Mouse (Mus musculus): Measurements from ENCODE around the gene Prom2. TPM values are rescaled to one million over a fixed set of nuclear protein-coding genes. Genes with fewer than 3 reads are reported as not detected.

The Prom2 gene
- total RNA-seq, 2 experiments from 2014 or later: not detected

- intact Hi-C loops (cut with DNase I): no loop called here
- DNase-seq: no peak
Observed at GRCm38 (mm10) chr2:127525004-127525775, 16.1 kb downstream of the Prom2 start.

DNA sequence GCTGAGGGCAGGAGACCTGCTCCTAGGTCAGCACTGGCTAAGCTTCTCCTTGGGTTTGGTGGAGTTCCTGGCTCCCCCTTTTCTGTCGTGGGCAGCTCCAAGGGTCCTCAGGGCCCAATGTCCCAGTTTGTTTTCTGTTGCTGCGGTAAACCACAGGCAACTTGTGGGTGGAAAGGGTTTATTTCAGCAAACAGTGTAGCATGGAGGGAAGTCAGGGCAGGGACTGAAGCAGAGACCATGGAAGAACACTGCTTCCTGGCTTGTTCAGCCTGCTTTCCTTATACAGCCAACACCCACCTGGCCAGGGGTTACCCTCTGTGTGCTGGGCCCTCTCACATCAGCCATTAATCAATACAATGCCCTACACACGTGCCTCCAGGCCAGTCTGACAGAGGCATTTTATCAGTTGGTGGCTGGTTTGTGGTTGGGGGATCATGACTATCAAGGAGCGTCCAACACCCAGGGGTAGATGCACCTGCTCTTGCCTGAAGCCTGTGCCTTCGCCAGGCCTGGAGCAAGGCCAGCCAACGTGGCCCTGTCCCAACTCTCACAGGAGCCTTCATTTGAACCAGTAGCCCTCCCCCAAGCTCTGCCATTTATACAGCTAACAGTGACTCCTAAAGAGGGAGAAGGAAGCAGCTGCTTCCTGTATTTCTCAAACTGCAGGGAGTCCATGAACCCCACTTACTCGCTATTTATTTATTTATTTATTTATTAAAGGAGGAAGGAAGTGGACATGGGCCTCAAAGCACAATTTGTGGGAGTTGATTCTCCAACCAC, 17.1 kb downstream of the Prom2 start:
- intact Hi-C loops (cut with DNase I): no loop called here
- DNase-seq: peak; percentile 30 to 51

GRCm38 (mm10) chr2:127522006-127522441, 19.2 kb downstream of the Prom2 start, which contains the start of gene Kcnip3:
Gene Kcnip3, minus strand, starts transcription at chr2:127522094.
- DNase-seq: no peak
- intact Hi-C loops (cut with DNase I): no loop called here

GRCm38 (mm10) chr2:127521172-127522005, 19.9 kb downstream of the Prom2 start:
- intact Hi-C loops (cut with DNase I): no loop called here
- no peak for DNase-seq

- DNase-seq: no peak
- intact Hi-C loops (cut with DNase I): no loop called here
Observed at GRCm38 (mm10) chr2:127520123-127520522, 21.1 kb downstream of the Prom2 start.

- intact Hi-C loops (cut with DNase I): no loop called here
- DNase-seq: no peak
Observed at GRCm38 (mm10) chr2:127519308-127519707, 22.0 kb downstream of the Prom2 start.

- intact Hi-C loops (cut with DNase I): no loop called here
- DNase-seq: no peak
Observed at GRCm38 (mm10) chr2:127518831-127519230, 22.4 kb downstream of the Prom2 start.

DNA sequence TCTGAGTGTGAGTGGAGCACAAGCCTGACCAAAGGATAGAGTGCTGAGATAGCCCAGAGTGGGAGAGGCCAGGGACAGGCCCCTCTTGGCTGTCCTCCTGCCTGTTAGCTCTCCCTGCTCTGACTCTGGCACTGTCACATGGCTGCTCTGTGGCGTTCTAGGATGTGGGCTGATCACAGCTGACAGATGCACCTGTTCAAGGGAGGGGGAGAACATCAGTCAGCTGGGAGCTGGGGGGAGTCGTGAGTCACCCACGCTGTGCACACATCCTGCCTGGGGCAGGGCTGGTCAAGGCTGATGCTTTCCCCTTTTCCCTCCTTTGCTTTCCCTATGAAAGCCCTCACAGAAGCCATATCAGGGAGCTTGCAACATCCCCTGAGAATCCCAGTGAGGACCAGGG, 23.0 kb downstream of the Prom2 start:
- intact Hi-C loops (cut with DNase I): no loop called here
- no peak for DNase-seq

GRCm38 (mm10) chr2:127517081-127517480, 24.2 kb downstream of the Prom2 start:
- no peak for DNase-seq
- intact Hi-C loops (cut with DNase I): no loop called here

DNA sequence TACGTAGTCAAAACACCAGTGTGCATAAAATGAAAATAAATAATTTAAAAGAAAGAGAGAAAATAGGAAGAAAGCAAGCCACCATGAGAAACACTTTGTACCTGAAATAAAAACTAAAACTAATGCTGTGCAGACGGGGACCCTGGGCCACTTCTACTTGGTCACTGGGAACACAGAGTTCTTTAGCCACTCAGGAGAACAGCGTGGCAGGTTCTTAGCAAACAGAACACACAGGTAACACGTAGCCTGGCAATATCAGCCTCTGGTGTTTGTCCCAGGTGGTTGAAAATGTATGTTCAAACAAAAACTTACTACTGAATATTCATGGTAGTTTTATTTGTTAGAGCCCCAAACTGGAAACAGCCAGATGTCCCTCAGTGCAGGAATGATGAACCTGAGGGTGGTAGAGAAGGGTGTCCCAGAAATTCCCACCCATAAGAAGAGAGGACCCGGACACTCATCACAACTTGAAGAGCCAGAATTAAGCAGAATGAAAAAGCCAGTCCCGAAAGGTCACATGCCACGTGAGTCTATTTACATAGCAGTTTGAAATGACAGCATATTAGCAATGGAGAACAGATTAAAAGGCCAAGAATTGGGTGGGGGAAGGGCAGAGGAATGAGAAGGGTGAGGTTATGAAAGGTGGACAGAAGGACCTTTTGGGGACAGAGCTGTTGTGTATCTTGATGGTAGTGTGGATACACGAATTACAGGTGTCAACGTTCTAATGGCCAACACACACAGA, 26.7 kb downstream of the Prom2 start:
- intact Hi-C loops (cut with DNase I): no loop called here
- no peak for DNase-seq

DNA sequence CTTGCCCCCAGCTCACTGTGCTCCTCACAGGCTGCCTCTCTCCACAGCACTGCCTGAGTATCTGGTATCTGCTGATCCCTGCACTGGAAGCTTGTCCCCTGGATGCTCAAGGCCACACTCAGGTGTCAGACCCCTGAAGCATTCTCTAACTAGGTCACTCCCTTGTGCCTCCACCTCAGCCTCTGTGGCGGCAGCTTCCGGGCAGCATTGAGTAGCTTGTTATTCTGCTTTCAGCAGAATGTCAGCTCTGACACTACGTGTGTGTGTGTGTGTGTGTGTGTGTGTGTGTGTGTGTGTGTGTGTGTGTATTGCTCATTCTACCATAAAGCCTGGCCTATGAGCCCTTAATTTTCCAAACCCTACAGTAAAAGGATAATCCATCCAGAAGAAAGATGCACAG, 28.0 kb downstream of the Prom2 start:
- intact Hi-C loops (cut with DNase I): no loop called here
- DNase-seq: no peak

DNA sequence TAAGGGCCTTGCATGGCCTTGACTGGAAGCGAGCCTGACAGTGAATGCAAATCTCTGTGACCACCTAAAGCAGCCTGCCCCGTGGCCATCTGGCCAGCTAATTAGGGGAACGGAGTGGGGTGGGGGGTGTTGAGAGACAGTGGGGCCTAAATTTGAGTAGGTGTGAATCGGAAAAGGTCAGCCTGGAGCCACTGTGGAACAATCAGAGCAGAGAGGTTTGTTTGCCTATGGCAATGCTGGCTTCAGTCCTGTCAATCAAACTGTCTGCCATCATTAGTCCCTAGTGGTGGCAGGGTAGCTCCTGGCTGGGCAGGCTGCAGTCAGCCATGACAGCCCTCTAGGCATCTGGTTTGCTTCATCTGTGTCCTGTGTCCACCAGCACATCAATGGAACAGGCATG, 29.8 kb downstream of the Prom2 start:
- intact Hi-C loops (cut with DNase I): no loop called here
- no peak for DNase-seq

GRCm38 (mm10) chr2:127507967-127508660, 33.2 kb downstream of the Prom2 start:
- peak in 1 of 2 experiments; percentile 25 for DNase-seq
- intact Hi-C loops (cut with DNase I): loop anchor here (1.0 kb wide), 1 partner anchor 51 kb away; no protein-coding TSS in a partner anchor

DNA sequence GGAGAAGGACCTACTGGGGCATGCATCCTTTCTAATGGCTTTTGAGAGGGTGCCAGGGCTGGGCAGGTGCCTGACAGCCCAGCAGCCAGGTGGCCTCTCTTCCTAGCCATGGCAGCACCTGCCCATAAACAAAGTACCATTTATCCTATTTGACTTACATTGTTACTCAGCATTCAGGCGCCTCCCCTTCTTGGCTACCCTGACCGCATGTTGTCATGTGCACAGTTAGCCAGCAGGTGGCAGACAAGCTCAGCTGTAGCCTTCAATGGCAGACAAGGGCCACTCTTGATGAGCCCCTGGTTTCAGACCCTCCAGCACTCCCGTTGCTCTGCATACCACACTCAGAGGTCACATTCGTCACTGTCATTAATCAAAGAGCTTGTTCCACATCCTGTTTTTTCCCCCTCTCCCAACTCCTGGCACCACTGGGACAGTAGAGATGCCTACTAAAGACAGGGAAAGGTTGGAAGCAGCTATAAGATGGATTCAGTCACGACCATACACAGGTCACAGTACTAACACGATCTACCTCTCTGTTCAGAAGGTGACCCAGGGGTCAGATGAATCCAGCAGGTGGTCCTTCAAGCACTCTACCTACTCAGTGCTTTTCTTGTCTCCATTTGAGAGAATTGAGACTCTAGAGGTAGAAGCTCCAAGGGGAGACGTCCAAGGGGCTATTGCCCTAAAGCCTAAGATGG, 34.0 kb downstream of the Prom2 start:
- intact Hi-C loops (cut with DNase I): loop anchor here (1.0 kb wide), 1 partner anchor 52 kb away; no protein-coding TSS in a partner anchor
- peak; percentile 79 to 89 for DNase-seq

GRCm38 (mm10) chr2:127506131-127506632, 35.1 kb downstream of the Prom2 start:
- intact Hi-C loops (cut with DNase I): no loop called here
- no peak for DNase-seq

DNA sequence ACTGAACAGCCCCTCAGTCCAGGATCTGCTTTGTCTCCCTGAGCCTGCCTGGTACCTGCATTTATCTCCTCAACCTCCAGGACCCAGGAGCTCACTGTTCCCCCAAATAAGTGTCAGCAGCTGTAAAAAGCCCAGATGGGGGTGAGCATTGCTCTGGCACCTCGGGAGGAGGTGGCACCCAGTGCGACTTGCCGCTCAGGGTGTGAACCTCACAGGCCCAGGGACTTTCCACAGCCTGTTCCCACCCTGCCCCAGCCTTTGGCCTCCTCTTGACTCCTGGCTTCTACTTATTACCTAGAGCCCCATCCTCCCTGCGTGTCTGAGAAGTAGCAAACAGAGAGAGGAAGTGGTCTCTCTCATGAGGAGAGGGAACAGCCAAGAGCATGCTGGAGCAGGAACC, 36.1 kb downstream of the Prom2 start:
- DNase-seq: no peak
- intact Hi-C loops (cut with DNase I): no loop called here

DNA sequence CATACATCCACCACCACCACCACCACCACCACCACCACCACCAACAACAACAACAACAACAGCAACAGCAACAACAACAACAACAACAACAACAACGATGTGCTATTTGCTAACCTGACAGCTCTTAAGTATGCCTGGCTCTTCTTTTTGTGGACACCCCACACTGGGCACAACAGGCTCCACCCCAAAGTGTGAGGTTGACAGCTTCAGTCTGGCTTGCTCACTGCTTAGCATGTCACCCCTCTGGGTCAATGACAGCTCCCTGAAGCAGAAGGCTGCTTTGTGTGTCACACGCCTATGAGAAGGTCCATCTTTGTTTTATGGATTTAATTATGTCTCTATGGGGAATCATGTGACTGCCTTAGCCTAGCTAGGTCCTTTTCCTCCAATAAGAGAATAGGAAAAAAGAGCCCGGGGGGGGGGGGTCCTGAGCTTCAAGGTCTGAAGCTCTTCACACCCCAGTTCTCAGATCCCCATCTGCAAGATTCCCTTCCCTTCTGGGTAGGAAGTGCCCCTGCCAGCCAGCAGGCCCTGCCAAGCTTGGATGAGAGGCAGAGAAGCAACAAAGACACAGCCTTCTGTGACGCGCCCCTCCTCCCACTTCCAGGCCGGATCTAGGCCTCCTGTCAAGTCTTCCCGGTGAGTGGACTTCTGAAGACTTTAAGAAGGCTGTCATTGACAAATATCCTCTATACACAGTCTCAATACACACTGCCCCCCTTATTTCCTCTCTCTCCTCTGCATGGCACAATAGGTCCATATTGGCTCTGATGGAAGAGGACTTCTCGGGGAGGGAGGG, 37.3 kb downstream of the Prom2 start:
- intact Hi-C loops (cut with DNase I): loop anchor here (5.0 kb wide), 1 partner anchor 142 kb away; the partner anchor contains the start of gene Adra2b
- no peak for DNase-seq

- intact Hi-C loops (cut with DNase I): loop anchor here (1.0 to 5.0 kb wide), 2 partner anchors 39 to 139 kb away; partner anchors contain the start of gene Adra2b
- peak; percentile 64 to 80 for DNase-seq
Observed at GRCm38 (mm10) chr2:127501061-127501460, 40.2 kb downstream of the Prom2 start.

Data from heart, postnatal 14 days (tissue).